Mouse (Mus musculus) CD4-positive naive resting alpha-beta T cell, adult 76 days (primary cell): ENCODE measurements around the gene Zbtb5. TPM values are rescaled to one million over a fixed set of nuclear protein-coding genes. Genes with fewer than 3 reads are reported as not detected.

Source experiments
- total RNA-seq: library from RNA; stranded (reverse); gene quantifications from one replicate; pipeline ENCODE4 v1.2.4, GENCODE M21; 2023

Zbtb5 gene
- total RNA-seq, result 11.0 TPM

DNA sequence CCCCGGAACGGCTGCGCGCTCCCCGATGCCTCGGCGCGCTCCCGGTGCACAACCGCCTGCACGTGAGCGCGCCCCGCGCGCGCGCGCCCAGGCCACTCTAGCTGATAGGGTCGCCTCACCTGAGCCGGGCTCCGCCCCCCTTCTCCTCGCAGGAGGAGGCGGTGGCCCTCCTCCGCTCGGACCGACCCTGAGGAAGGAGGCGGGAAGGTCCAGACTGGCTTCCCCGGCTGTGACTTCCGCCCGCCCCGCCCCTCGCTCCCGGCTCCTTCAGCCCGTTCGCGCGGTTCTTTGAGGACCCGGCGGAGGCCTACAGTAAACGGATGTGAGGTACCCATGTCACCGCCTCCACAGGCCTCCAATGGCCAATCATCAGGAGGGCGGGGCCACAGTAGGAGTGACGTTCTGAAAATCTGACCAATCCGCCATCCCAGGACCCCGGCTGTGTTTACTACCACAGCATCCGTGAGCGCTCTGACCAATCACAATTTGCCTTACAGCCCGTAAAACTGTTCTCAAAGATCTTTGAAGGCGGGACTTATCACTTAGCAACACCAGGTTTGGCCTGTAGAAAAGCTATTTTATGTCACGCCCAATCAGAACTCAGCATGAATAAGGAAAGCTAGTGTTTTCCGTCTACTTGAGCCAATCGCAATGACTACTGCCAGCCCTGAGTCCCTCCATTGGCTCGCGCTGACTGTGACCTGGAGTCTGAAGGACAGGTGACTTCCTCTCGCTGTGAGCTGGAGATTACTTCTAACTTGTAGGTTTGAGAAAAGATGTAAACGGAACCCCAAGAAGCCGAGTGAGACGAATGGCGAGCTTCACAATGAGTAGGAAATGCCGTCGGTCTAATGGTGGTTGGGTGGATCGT lies at the start of gene Zbtb5:
Zbtb5 (minus strand) TSS at position 308 of the 871 bp plus-strand sequence.

GRCm38 (mm10) chr4:45018452-45018980 lies 6.3 kb upstream of the Zbtb5 start, which contains the start of gene Polr1e:
Gene Polr1e, plus strand, starts transcription at chr4:45018583.

GRCm38 (mm10) chr4:44981280-44981973 lies 30.8 kb downstream of the Zbtb5 start, which contains the start of gene Grhpr:
Gene Grhpr, plus strand, starts transcription at chr4:44981395.

Other genes starting within 250 kb of the Zbtb5 start
- gene Grhpr, start 31.0 kb downstream of the Zbtb5 start, total RNA-seq, result 11.5 TPM
- gene Polr1e, start 6.2 kb upstream of the Zbtb5 start, total RNA-seq, result 26.2 TPM
- gene Fbxo10, start 72.2 kb upstream of the Zbtb5 start, total RNA-seq, result 3.8 TPM
- 41.2 TPM for gene Tomm5, start 95.7 kb upstream of the Zbtb5 start, total RNA-seq
- 2.1 TPM for gene Frmpd1, start 172.5 kb upstream of the Zbtb5 start, total RNA-seq